ENCODE assay signal across 8 mouse cellular contexts in the genomic region with DNA sequence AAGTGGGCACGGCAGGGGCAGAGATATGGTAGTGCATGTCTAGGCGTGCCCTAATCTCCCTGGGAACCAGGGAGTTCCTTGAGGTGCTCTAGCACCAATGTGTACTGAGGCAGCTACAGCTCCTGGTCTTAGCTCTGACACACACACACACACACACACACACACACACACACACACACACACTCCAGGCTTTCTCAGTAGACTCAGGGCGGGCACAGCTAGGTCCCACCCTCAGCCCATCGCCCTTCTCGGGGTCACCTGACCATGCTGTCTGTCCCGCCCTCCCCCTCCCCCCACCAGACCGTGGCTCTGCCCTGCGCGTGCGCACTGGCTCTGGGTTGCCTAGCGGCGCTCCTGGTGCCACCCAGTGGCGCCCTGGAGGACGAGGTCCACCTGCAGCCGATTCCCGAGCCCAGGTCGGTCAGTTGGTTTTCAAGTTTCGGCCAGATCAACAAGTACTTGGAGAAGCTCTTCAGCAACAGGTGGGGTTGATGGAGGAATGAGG. TPM values are rescaled to one million over a fixed set of nuclear protein-coding genes. Genes with fewer than 3 reads are reported as not detected.
DNase-seq lines count a peak whose midpoint lies in the region; ATAC-seq and TF ChIP-seq lines count a peak whose summit lies in the region.

No protein-coding gene starts in this region.

- no peaks in the 10 kb centered on the region for H3K27me3 ChIP-seq in intestine, embryonic 16.5 days (replicated peaks; ENCODE audit: control insufficient read depth, insufficient read depth, low read length)
- no peaks in the 10 kb centered on the region for H3K27me3 ChIP-seq in limb, embryonic 14.5 days (ENCODE audit: control insufficient read depth, insufficient read depth, low read length)
- H3K27me3 ChIP-seq in midbrain, postnatal 0 days (ENCODE audit: insufficient read depth, low read length), result no peaks in the 10 kb centered on the region
- 0 out of 2 replicates have a peak, but pooled peaks cover 3% of the 10 kb centered on the region for H3K27me3 ChIP-seq in stomach, embryonic 15.5 days (replicated peaks)

- 2% methylated on average over 18 of the region's 18 CpGs for WGBS in intestine, embryonic 16.5 days
- 8% methylated on average over 12 of the region's 18 CpGs for WGBS in limb, embryonic 14.5 days
- 7% methylated on average over 14 of the region's 18 CpGs for WGBS in midbrain, postnatal 0 days
- 4% methylated on average over 16 of the region's 18 CpGs for WGBS in stomach, embryonic 15.5 days

- no peak overlapping the region for H3K27ac ChIP-seq in intestine, embryonic 16.5 days (ENCODE audit: low read length)
- no peak overlapping the region for H3K27ac ChIP-seq in limb, embryonic 14.5 days (replicated peaks; ENCODE audit: low read depth, low read length)
- no peak overlapping the region for H3K27ac ChIP-seq in midbrain, postnatal 0 days (ENCODE audit: low read depth, low read length)
- H3K27ac ChIP-seq in stomach, embryonic 15.5 days, result peak overlapping the region; percentile 46

- no peaks in the 10 kb centered on the region for H3K9me3 ChIP-seq in intestine, embryonic 16.5 days (ENCODE audit: control insufficient read depth, low read length)
- no peaks in the 10 kb centered on the region for H3K9me3 ChIP-seq in limb, embryonic 14.5 days (ENCODE audit: control insufficient read depth, low read length)
- H3K9me3 ChIP-seq in midbrain, postnatal 0 days (ENCODE audit: low read length), result no peaks in the 10 kb centered on the region
- no peaks in the 10 kb centered on the region for H3K9me3 ChIP-seq in stomach, embryonic 15.5 days

- no peak for TF ChIP-seq POLR2A in limb, embryonic 14.5 days (IDR thresholded peaks at IDR 0.05; ENCODE audit: borderline replicate concordance, extremely low read depth, insufficient read depth, insufficient read length)

- H3K36me3 ChIP-seq in intestine, embryonic 16.5 days (ENCODE audit: control insufficient read depth, insufficient read depth, low read length), result no peaks in the 10 kb centered on the region
- no peaks in the 10 kb centered on the region for H3K36me3 ChIP-seq in limb, embryonic 14.5 days (ENCODE audit: control insufficient read depth, insufficient read depth, low read length)
- H3K36me3 ChIP-seq in midbrain, postnatal 0 days (ENCODE audit: insufficient read depth, low read length), result no peaks in the 10 kb centered on the region
- H3K36me3 ChIP-seq in stomach, embryonic 15.5 days, result no peaks in the 10 kb centered on the region

- peak overlapping the region; percentile 35; the same call in 1 of the 2 replicates for H3K9ac ChIP-seq in intestine, embryonic 16.5 days (ENCODE audit: low read depth, low read length)
- H3K9ac ChIP-seq in limb, embryonic 14.5 days (ENCODE audit: low read depth, low read length, severe bottlenecking), result peak overlapping the region; percentile 47; the same call in 1 of the 2 replicates
- peak overlapping the region; percentile 46 for H3K9ac ChIP-seq in midbrain, postnatal 0 days (replicated peaks; ENCODE audit: low read length, poor library complexity, severe bottlenecking)
- no peak overlapping the region for H3K9ac ChIP-seq in stomach, embryonic 15.5 days

- TF ChIP-seq CTCF in midbrain, postnatal 0 days (IDR thresholded peaks at IDR 0.05), result peak; percentile 78

- ATAC-seq in common myeloid progenitor, adult 5-6 weeks (replicated peaks; ENCODE audit: low read depth, poor library complexity, severe bottlenecking), result peak; percentile 80
- peak; percentile 90 for ATAC-seq in intestine, embryonic 16.5 days
- peak; percentile 86 for ATAC-seq in limb, embryonic 14.5 days (ENCODE audit: low FRiP score, low read depth)
- peak; percentile 84 for ATAC-seq in midbrain, postnatal 0 days (ENCODE audit: low FRiP score)
- ATAC-seq in stomach, embryonic 15.5 days (ENCODE audit: insufficient read depth, low FRiP score, low read depth), result peak; percentile 90

- H3K4me3 ChIP-seq in intestine, embryonic 16.5 days (ENCODE audit: low read length), result peak overlapping the region; percentile 23
- H3K4me3 ChIP-seq in limb, embryonic 14.5 days (replicated peaks; ENCODE audit: low read length), result peak overlapping the region; percentile 33
- peak overlapping the region; percentile 19 for H3K4me3 ChIP-seq in midbrain, postnatal 0 days (ENCODE audit: low read depth, low read length)
- peak overlapping the region; percentile 30 for H3K4me3 ChIP-seq in stomach, embryonic 15.5 days (replicated peaks)

- DNase-seq in layer of hippocampus, adult 11-12 months (ENCODE audit: low spot score), result peak; percentile 69
- no peak for DNase-seq in layer of hippocampus, adult 9-10 months (ENCODE audit: low spot score)
- DNase-seq in gastrocnemius, adult 18-20 months (ENCODE audit: low spot score), result peak; percentile 44
- DNase-seq in limb, embryonic 14.5 days (ENCODE audit: low spot score), result peak; percentile 83
- DNase-seq in midbrain, postnatal 0 days (ENCODE audit: low spot score), result peak; percentile 91

- 0 out of 2 replicates have a peak, but pooled peaks cover 8% of the 10 kb centered on the region for H3K4me1 ChIP-seq in intestine, embryonic 16.5 days (ENCODE audit: control insufficient read depth, insufficient read depth, low read length)
- 0 out of 2 replicates have a peak, but pooled peaks cover 2% of the 10 kb centered on the region for H3K4me1 ChIP-seq in limb, embryonic 14.5 days (ENCODE audit: control insufficient read depth, insufficient read depth, low read length)
- no peaks in the 10 kb centered on the region; the same call in 1 of the 2 replicates for H3K4me1 ChIP-seq in midbrain, postnatal 0 days (ENCODE audit: insufficient read depth, low read length)
- peaks cover 13% of the 10 kb centered on the region; the same call in 1 of the 2 replicates for H3K4me1 ChIP-seq in stomach, embryonic 15.5 days

- H3K4me2 ChIP-seq in intestine, embryonic 16.5 days (ENCODE audit: low read depth, low read length), result peak overlapping the region; percentile 52
- H3K4me2 ChIP-seq in limb, embryonic 14.5 days (replicated peaks; ENCODE audit: low read depth, low read length, severe bottlenecking), result peak overlapping the region; percentile 52
- peak overlapping the region; percentile 40 for H3K4me2 ChIP-seq in midbrain, postnatal 0 days (ENCODE audit: low read depth, low read length, poor library complexity, severe bottlenecking)
- H3K4me2 ChIP-seq in stomach, embryonic 15.5 days, result peak overlapping the region; percentile 56

RNA-seq across cellular contexts. Expression of a gene that starts 4.2 kb away (rescaled TPM):
- total RNA-seq in common myeloid progenitor, adult 5-6 weeks (2017), result not detected in 2 replicates
- not detected for total RNA-seq in gastrocnemius, adult 18-20 months (2021)
- 3.9 and 6.0 TPM in 2 replicates for polyA plus RNA-seq in intestine, embryonic 16.5 days (2015; fragmentation: Nextera tagmentation; extraction: Ambion mirVana)
- polyA plus RNA-seq in limb, embryonic 14.5 days (2012; rRNA removed), result not detected in 2 replicates
- polyA plus RNA-seq in limb, embryonic 14.5 days (2014; fragmentation: Nextera tagmentation; extraction: Ambion mirVana), result not detected in 2 replicates
- total RNA-seq in midbrain, postnatal 0 days (2014; rRNA removed), result not detected in 2 replicates
- not detected in 2 replicates for polyA plus RNA-seq in midbrain, postnatal 0 days (2015; fragmentation: Nextera tagmentation; extraction: Ambion mirVana)
- polyA plus RNA-seq in stomach, embryonic 15.5 days (2015; fragmentation: Nextera tagmentation; extraction: Ambion mirVana), result 4.8 and 7.6 TPM in 2 replicates

RNA-seq across cellular contexts. Expression of a gene that starts 8.6 kb away (rescaled TPM):
- 0.50 and 0.58 TPM in 2 replicates for total RNA-seq in common myeloid progenitor, adult 5-6 weeks (2017)
- 1 to 10 TPM; 1.0 to 1.2 TPM for total RNA-seq in gastrocnemius, adult 18-20 months (2021)
- polyA plus RNA-seq in intestine, embryonic 16.5 days (2015; fragmentation: Nextera tagmentation; extraction: Ambion mirVana), result 5.8 and 6.2 TPM in 2 replicates
- polyA plus RNA-seq in limb, embryonic 14.5 days (2012; rRNA removed), result 20.5 and 26.7 TPM in 2 replicates
- polyA plus RNA-seq in limb, embryonic 14.5 days (2014; fragmentation: Nextera tagmentation; extraction: Ambion mirVana), result 6.6 and 10.2 TPM in 2 replicates
- 59.1 and 68.4 TPM in 2 replicates for total RNA-seq in midbrain, postnatal 0 days (2014; rRNA removed)
- 33.9 and 40.7 TPM in 2 replicates for polyA plus RNA-seq in midbrain, postnatal 0 days (2015; fragmentation: Nextera tagmentation; extraction: Ambion mirVana)
- 6.8 and 8.8 TPM in 2 replicates for polyA plus RNA-seq in stomach, embryonic 15.5 days (2015; fragmentation: Nextera tagmentation; extraction: Ambion mirVana)

RNA-seq across cellular contexts. Expression of a gene that starts 10.7 kb away (rescaled TPM):
- not detected in 2 replicates for total RNA-seq in common myeloid progenitor, adult 5-6 weeks (2017)
- not detected for total RNA-seq in gastrocnemius, adult 18-20 months (2021)
- 62.9 and 67.0 TPM in 2 replicates for polyA plus RNA-seq in intestine, embryonic 16.5 days (2015; fragmentation: Nextera tagmentation; extraction: Ambion mirVana)
- polyA plus RNA-seq in limb, embryonic 14.5 days (2012; rRNA removed), result not detected in 2 replicates
- polyA plus RNA-seq in limb, embryonic 14.5 days (2014; fragmentation: Nextera tagmentation; extraction: Ambion mirVana), result not detected in 2 replicates
- total RNA-seq in midbrain, postnatal 0 days (2014; rRNA removed), result not detected in 2 replicates
- polyA plus RNA-seq in midbrain, postnatal 0 days (2015; fragmentation: Nextera tagmentation; extraction: Ambion mirVana), result not detected in 2 replicates
- polyA plus RNA-seq in stomach, embryonic 15.5 days (2015; fragmentation: Nextera tagmentation; extraction: Ambion mirVana), result 65.1 and 89.6 TPM in 2 replicates

RNA-seq across cellular contexts. Expression of a gene that starts 48.4 kb away (rescaled TPM):
- 0.53 and 1.7 TPM in 2 replicates for total RNA-seq in common myeloid progenitor, adult 5-6 weeks (2017)
- total RNA-seq in gastrocnemius, adult 18-20 months (2021), result not detected
- 33.8 and 39.1 TPM in 2 replicates for polyA plus RNA-seq in intestine, embryonic 16.5 days (2015; fragmentation: Nextera tagmentation; extraction: Ambion mirVana)
- polyA plus RNA-seq in limb, embryonic 14.5 days (2012; rRNA removed), result 0.06 and 0.09 TPM in 2 replicates
- not detected in 2 replicates for polyA plus RNA-seq in limb, embryonic 14.5 days (2014; fragmentation: Nextera tagmentation; extraction: Ambion mirVana)
- 0.14 and 0.16 TPM in 2 replicates for total RNA-seq in midbrain, postnatal 0 days (2014; rRNA removed)
- polyA plus RNA-seq in midbrain, postnatal 0 days (2015; fragmentation: Nextera tagmentation; extraction: Ambion mirVana), result 0.09 and 0.11 TPM in 2 replicates
- 6.2 and 6.5 TPM in 2 replicates for polyA plus RNA-seq in stomach, embryonic 15.5 days (2015; fragmentation: Nextera tagmentation; extraction: Ambion mirVana)

RNA-seq across cellular contexts. Expression of a gene that starts 55.6 kb away (rescaled TPM):
- total RNA-seq in common myeloid progenitor, adult 5-6 weeks (2017), result 0.10 and 0.78 TPM in 2 replicates
- 10 to 100 TPM; 16.1 to 19.0 TPM for total RNA-seq in gastrocnemius, adult 18-20 months (2021)
- polyA plus RNA-seq in intestine, embryonic 16.5 days (2015; fragmentation: Nextera tagmentation; extraction: Ambion mirVana), result 1.9 and 2.0 TPM in 2 replicates
- polyA plus RNA-seq in limb, embryonic 14.5 days (2012; rRNA removed), result 1.0 and 2.1 TPM in 2 replicates
- polyA plus RNA-seq in limb, embryonic 14.5 days (2014; fragmentation: Nextera tagmentation; extraction: Ambion mirVana), result 0.81 and 0.87 TPM in 2 replicates
- total RNA-seq in midbrain, postnatal 0 days (2014; rRNA removed), result 0.14 TPM in 1 of 2 replicates, not detected in the other
- 0.25 TPM in 2 replicates for polyA plus RNA-seq in midbrain, postnatal 0 days (2015; fragmentation: Nextera tagmentation; extraction: Ambion mirVana)
- 2.0 and 2.2 TPM in 2 replicates for polyA plus RNA-seq in stomach, embryonic 15.5 days (2015; fragmentation: Nextera tagmentation; extraction: Ambion mirVana)

Comparison
In these comparisons a context has a peak if more than half of its experiments do, and no peak if none do; other contexts are left out.
1. RNA of a gene that starts 10.7 kb away (polyA plus RNA-seq): 65.1 to 89.6 TPM in stomach, embryonic 15.5 days and 62.9 to 67.0 TPM in intestine, embryonic 16.5 days; not detected in limb, embryonic 14.5 days and not detected in midbrain, postnatal 0 days; every median in the first group is over 10 times any median in the second.
2. Peak in every context shown above with its lines, with median percentiles within 50 percentile points of each other: ATAC-seq, H3K4me2 ChIP-seq and H3K4me3 ChIP-seq.